Mouse (Mus musculus): Measurements from ENCODE around the gene Pou6f2.

DNA sequence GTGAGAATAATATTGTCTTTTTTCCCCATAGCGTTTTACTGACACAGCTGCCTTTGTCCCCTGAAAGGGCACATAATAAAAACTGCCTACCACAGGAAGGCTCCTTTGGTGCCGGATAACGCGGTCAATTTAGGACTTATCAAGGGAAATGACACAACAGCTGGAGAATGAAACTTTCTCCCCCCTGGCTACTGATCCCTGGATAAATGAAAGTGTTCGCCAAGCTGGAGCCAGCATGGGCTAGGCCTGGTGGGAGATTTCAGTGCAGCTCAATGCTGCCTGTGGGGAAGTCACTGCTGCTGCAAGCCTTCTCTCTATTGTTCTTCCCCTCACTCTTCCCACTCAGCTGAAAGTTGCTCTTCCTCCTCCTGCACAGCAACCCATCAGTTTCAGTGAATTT, 267.8 kb downstream of the Pou6f2 start:
- TF ChIP-seq POLR2A (IDR thresholded peaks at IDR 0.05; ENCODE audit: insufficient read length, low read depth) (no peak), MYOG (IDR thresholded peaks at IDR 0.05; ENCODE audit: control insufficient read depth in 1 of 3, insufficient read depth in 1 of 3, insufficient read length in 2 of 3, low read depth in 2 of 3) (no peak), MYOD1 (IDR thresholded peaks at IDR 0.05; ENCODE audit: control insufficient read depth in 1 of 3, insufficient read length in 2 of 3, low read depth in 2 of 3) (no peak), POLR2AphosphoS2 (IDR thresholded peaks at IDR 0.05; ENCODE audit: insufficient read length, low read depth) (no peak), MAX (IDR thresholded peaks at IDR 0.05; ENCODE audit: low read depth) (no peak), USF1 (IDR thresholded peaks at IDR 0.05; ENCODE audit: low read depth) (no peak), TCF12 (IDR thresholded peaks at IDR 0.05; ENCODE audit: insufficient read depth, poor library complexity, severe bottlenecking) (no peak), E2F4 (IDR thresholded peaks at IDR 0.05; ENCODE audit: insufficient read depth) (no peak), TCF3 (IDR thresholded peaks at IDR 0.05; ENCODE audit: insufficient read length, low read depth) (no peak), REST (IDR thresholded peaks at IDR 0.05; ENCODE audit: insufficient read depth, insufficient read length) (no peak), CEBPB (IDR thresholded peaks at IDR 0.05; ENCODE audit: insufficient read depth, poor library complexity, severe bottlenecking) (no peak), SRF (IDR thresholded peaks at IDR 0.05; ENCODE audit: control insufficient read depth, insufficient read length, low read depth) (no peak)
